Mouse (Mus musculus): ENCODE measurements around the gene Mcee.

DNA sequence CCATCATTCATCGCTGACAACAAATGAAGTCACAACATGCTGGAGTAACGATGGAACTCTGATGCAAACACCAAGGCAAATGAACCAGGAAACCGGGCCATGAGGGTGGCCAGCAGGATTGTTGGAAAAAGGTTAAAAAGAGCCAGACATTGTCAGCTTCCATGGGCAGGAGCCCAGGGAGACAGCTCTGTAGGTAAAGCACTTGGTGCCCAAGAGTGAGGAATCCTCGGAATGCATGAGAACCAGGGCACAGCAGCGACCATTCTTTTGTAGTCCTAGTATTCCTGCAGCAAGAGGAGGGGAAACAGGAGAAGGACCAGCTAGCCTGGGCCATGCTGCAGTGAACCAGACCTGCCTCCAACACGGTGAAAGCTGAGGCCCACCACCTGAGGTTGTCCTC, 33.7 kb upstream of the Mcee start:
- TF ChIP-seq CTCF (conservative IDR thresholded peaks at IDR 0.05; ENCODE audit: low read length) (no peak), NANOG (IDR thresholded peaks at IDR 0.05; ENCODE audit: borderline replicate concordance, low read length) (no peak), POU5F1 (IDR thresholded peaks at IDR 0.05; ENCODE audit: borderline replicate concordance, low read length) (no peak)
